Mouse (Mus musculus) left cerebral cortex, postnatal 14 days (tissue): Measurements from ENCODE around the gene Crct1. TPM values are rescaled to one million over a fixed set of nuclear protein-coding genes. Genes with fewer than 3 reads are reported as not detected.

Experiments used
- total RNA-seq, 2 experiments: library from RNA; stranded (reverse); gene quantifications; 2 replicates each; pipeline ENCODE4 v1.2.3; 2021

Crct1 gene
- total RNA-seq, 2 experiments from 2014 or later, result not detected

Other genes starting within 250 kb of the Crct1 start
- not detected for gene Lce1i, start 236.8 kb downstream of the Crct1 start, total RNA-seq
- not detected for gene Lce1j, start 225.2 kb downstream of the Crct1 start, total RNA-seq
- not detected for gene Lce1k, start 207.8 kb downstream of the Crct1 start, total RNA-seq
- not detected for gene Kprp, start 188.4 kb downstream of the Crct1 start, total RNA-seq
- gene Lce1l, start 164.4 kb downstream of the Crct1 start, total RNA-seq, result not detected
- gene 2310050C09Rik, start 145.5 kb downstream of the Crct1 start, total RNA-seq, result not detected
- not detected for gene Lce3a, start 89.5 kb downstream of the Crct1 start, total RNA-seq
- gene Lce3b, start 82.7 kb downstream of the Crct1 start, total RNA-seq, result not detected
- gene Lce3c, start 71.2 kb downstream of the Crct1 start, total RNA-seq, result not detected
- not detected for gene Lce3d, start 58.3 kb downstream of the Crct1 start, total RNA-seq
- gene Lce3e, start 48.6 kb downstream of the Crct1 start, total RNA-seq, result not detected
- gene Lce3f, start 23.5 kb downstream of the Crct1 start, total RNA-seq, result not detected
- gene Lce1m, start 3.4 kb upstream of the Crct1 start, total RNA-seq, result not detected
- gene Gm4858, start 53.1 kb upstream of the Crct1 start, total RNA-seq, result not detected
- not detected for gene Crnn, start 129.1 kb upstream of the Crct1 start, total RNA-seq
- not detected for gene Flg2, start 181.6 kb upstream of the Crct1 start, total RNA-seq